Mouse (Mus musculus): ENCODE data around the gene Gpr143. TPM values are rescaled to one million over a fixed set of nuclear protein-coding genes. Genes with fewer than 3 reads are reported as not detected.
"Not testable (repeated sequence)": the region's sequence is repeated elsewhere in the genome, so short reads cannot be mapped to it uniquely, and the experiment has no call there.

The Gpr143 gene
- polyA plus RNA-seq, 1 experiment from 2014 or later, result 0.41 TPM

DNA sequence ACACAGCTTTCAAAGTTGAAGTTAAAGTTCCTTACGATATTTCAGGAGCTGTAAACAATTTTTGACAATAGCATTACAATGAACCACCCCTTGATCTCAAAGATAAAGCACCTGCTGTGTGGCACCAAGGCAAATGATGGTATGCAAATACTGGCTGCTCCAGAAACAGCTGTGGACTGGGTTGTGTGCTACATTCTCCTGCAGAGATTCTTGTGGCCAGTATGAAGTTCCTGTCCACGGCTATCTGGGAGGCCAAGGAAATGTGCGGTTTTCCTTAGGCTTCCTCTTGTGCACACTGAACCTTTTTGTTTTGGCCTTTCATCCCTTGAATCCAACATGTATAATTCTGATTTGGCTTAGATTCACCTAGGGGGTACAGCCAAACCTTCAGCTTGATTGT is 31.6 kb downstream of the Gpr143 start:
- H3K4me2 ChIP-seq (replicated peaks; ENCODE audit: low read depth, low read length), result no peak overlapping the region
- H3K4me1 ChIP-seq (ENCODE audit: control insufficient read depth, insufficient read depth, low read length), result no peaks in the 10 kb centered on the region
- H3K9me3 ChIP-seq (ENCODE audit: control insufficient read depth, low read depth, low read length), result no peaks in the 10 kb centered on the region
- no peak for ATAC-seq (ENCODE audit: insufficient number of reproducible peaks, insufficient read depth, low FRiP score, low read depth)
- H3K4me3 ChIP-seq (ENCODE audit: low read depth, low read length), result no peak overlapping the region
- no peak overlapping the region for H3K27ac ChIP-seq (ENCODE audit: low read length)
- 67% methylated on average over 3 of the region's 3 CpGs for WGBS
- H3K36me3 ChIP-seq (ENCODE audit: control insufficient read depth, insufficient read depth, low read length), result no peaks in the 10 kb centered on the region
- no peak overlapping the region for H3K9ac ChIP-seq (replicated peaks; ENCODE audit: low read depth, low read length)
- H3K27me3 ChIP-seq (ENCODE audit: control insufficient read depth, insufficient read depth, low read length), result no peaks in the 10 kb centered on the region

- Histone ChIP-seq H3K9ac (replicated peaks; ENCODE audit: low read depth, low read length) (no peak overlapping the region), H3K4me1 (ENCODE audit: control insufficient read depth, insufficient read depth, low read length) (no peaks in the 10 kb centered on the region), H3K27me3 (ENCODE audit: control insufficient read depth, insufficient read depth, low read length) (no peaks in the 10 kb centered on the region), H3K4me3 (ENCODE audit: low read depth, low read length) (no peak overlapping the region), H3K27ac (ENCODE audit: low read length) (no peak overlapping the region), H3K9me3 (ENCODE audit: control insufficient read depth, low read depth, low read length) (no peaks in the 10 kb centered on the region), H3K36me3 (ENCODE audit: control insufficient read depth, insufficient read depth, low read length) (no peaks in the 10 kb centered on the region), H3K4me2 (replicated peaks; ENCODE audit: low read depth, low read length) (no peak overlapping the region)
- ATAC-seq (ENCODE audit: insufficient number of reproducible peaks, insufficient read depth, low FRiP score, low read depth), result no peak
These were observed 37.3 kb downstream of the Gpr143 start for GRCm38 (mm10) chrX:152818996-152819395.

DNA sequence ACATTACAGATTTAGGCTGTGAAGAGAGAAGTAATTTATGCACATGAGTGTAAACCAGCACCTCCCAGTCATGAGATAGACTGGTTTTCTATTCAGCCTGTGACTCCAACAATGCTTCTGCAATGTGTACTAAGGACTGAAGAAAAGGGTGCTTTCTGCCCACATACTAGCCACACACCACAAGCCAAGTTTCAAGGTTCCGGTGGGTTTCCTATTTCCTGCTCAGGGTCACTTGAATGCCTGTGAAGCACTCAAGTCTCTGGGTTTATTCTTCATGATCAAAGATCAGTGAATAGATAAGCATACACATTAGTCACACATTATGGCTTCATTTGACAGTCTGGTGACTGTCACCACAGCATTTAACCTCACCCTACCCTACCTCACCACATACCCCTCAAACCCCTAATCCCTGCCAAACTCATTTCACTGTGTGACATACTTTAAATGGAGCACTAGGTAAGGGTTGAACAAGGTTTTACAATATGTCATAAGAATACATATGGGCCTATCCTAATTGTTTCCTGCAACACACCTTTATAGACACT is 49.4 kb downstream of the Gpr143 start:
- not testable (repeated sequence) for H3K4me2 ChIP-seq (replicated peaks; ENCODE audit: low read depth, low read length); H3K4me1 ChIP-seq (ENCODE audit: control insufficient read depth, insufficient read depth, low read length); H3K9ac ChIP-seq (replicated peaks; ENCODE audit: low read depth, low read length); H3K27me3 ChIP-seq (ENCODE audit: control insufficient read depth, insufficient read depth, low read length); H3K27ac ChIP-seq (ENCODE audit: low read length); H3K9me3 ChIP-seq (ENCODE audit: control insufficient read depth, low read depth, low read length); H3K4me3 ChIP-seq (ENCODE audit: low read depth, low read length); ATAC-seq (ENCODE audit: insufficient number of reproducible peaks, insufficient read depth, low FRiP score, low read depth); H3K36me3 ChIP-seq (ENCODE audit: control insufficient read depth, insufficient read depth, low read length)
- WGBS, result no CpG with 5 or more reads among the region's 1 CpGs

- not testable (repeated sequence) for H3K9me3 ChIP-seq (ENCODE audit: control insufficient read depth, low read depth, low read length); H3K9ac ChIP-seq (replicated peaks; ENCODE audit: low read depth, low read length); H3K27ac ChIP-seq (ENCODE audit: low read length); H3K4me3 ChIP-seq (ENCODE audit: low read depth, low read length); H3K4me1 ChIP-seq (ENCODE audit: control insufficient read depth, insufficient read depth, low read length); H3K36me3 ChIP-seq (ENCODE audit: control insufficient read depth, insufficient read depth, low read length); H3K27me3 ChIP-seq (ENCODE audit: control insufficient read depth, insufficient read depth, low read length); ATAC-seq (ENCODE audit: insufficient number of reproducible peaks, insufficient read depth, low FRiP score, low read depth); H3K4me2 ChIP-seq (replicated peaks; ENCODE audit: low read depth, low read length)
- WGBS, result 28% methylated on average over 5 of the region's 5 CpGs
These were observed 53.2 kb downstream of the Gpr143 start for GRCm38 (mm10) chrX:152834940-152835339.

- Histone ChIP-seq H3K27ac (ENCODE audit: low read length) (no peak overlapping the region), H3K4me3 (ENCODE audit: low read depth, low read length) (no peak overlapping the region), H3K9me3 (ENCODE audit: control insufficient read depth, low read depth, low read length) (no peaks in the 10 kb centered on the region), H3K4me1 (ENCODE audit: control insufficient read depth, insufficient read depth, low read length) (no peaks in the 10 kb centered on the region), H3K27me3 (ENCODE audit: control insufficient read depth, insufficient read depth, low read length) (no peaks in the 10 kb centered on the region), H3K9ac (replicated peaks; ENCODE audit: low read depth, low read length) (no peak overlapping the region), H3K36me3 (ENCODE audit: control insufficient read depth, insufficient read depth, low read length) (no peaks in the 10 kb centered on the region), H3K4me2 (replicated peaks; ENCODE audit: low read depth, low read length) (no peak overlapping the region)
- no peak for ATAC-seq (ENCODE audit: insufficient number of reproducible peaks, insufficient read depth, low FRiP score, low read depth)
- 85% methylated on average over 3 of the region's 3 CpGs for WGBS
These were observed 73.5 kb downstream of the Gpr143 start for GRCm38 (mm10) chrX:152855076-152855772.

Other genes starting within 250 kb of the Gpr143 start
- not detected in 2 replicates for gene Cldn34a, start 218.6 kb upstream of the Gpr143 start, polyA plus RNA-seq (2014; fragmentation: Nextera tagmentation; extraction: Ambion mirVana)
- 9.0 and 9.6 TPM in 2 replicates for gene Shroom2, start 12.5 kb upstream of the Gpr143 start, polyA plus RNA-seq (2014; fragmentation: Nextera tagmentation; extraction: Ambion mirVana)
- 1.3 and 1.5 TPM in 2 replicates for gene Usp51, start 224.5 kb downstream of the Gpr143 start, polyA plus RNA-seq (2014; fragmentation: Nextera tagmentation; extraction: Ambion mirVana)